Mouse (Mus musculus) erythroblast, embryonic 14.5 days (primary cell): Measurements from ENCODE around the gene Gm1123. TPM values are rescaled to one million over a fixed set of nuclear protein-coding genes. Genes with fewer than 3 reads are reported as not detected.

Source experiments
- H3K27me3 ChIP-seq: 2 replicates; pipeline ENCODE4 v1.6.1; 2012; ENCODE audit warnings: inconsistent platforms; ENCODE audit not compliant: control insufficient read depth
- H3K36me3 ChIP-seq: 2 replicates; pipeline ENCODE4 v1.6.1; 2012; ENCODE audit warnings: mild to moderate bottlenecking, inconsistent platforms; ENCODE audit not compliant: control insufficient read depth
- H3K4me1 ChIP-seq: 2 replicates; pipeline ENCODE4 v1.6.1; 2012; ENCODE audit warnings: inconsistent platforms; ENCODE audit not compliant: control insufficient read depth
- H3K4me3 ChIP-seq: replicated peaks from 2 replicates; pipeline ENCODE3; 2012; ENCODE audit warnings: moderate library complexity, mild to moderate bottlenecking, inconsistent platforms
- H3K9me3 ChIP-seq: 2 replicates; pipeline ENCODE4 v1.6.1; 2012; ENCODE audit warnings: low read length, inconsistent platforms, mixed read lengths; ENCODE audit not compliant: control insufficient read depth
- GATA1 ChIP-seq: IDR thresholded peaks from 2 replicates; pipeline ENCODE4 v1.6.1; 2012; ENCODE audit warnings: low read length, inconsistent platforms, mixed read lengths
- TAL1 ChIP-seq: IDR thresholded peaks from 3 replicates; pipeline ENCODE4 v1.6.1; 2012; ENCODE audit warnings: low read length, inconsistent platforms, mixed read lengths
- polyA plus RNA-seq: library from polyadenylated mRNA; stranded (reverse); fragments of >175 nt; gene quantifications from 2 replicates; pipeline ENCODE4 v1.2.3, GENCODE M21; 2012

Gm1123 gene
- polyA plus RNA-seq, 1 experiment, result not detected

DNA sequence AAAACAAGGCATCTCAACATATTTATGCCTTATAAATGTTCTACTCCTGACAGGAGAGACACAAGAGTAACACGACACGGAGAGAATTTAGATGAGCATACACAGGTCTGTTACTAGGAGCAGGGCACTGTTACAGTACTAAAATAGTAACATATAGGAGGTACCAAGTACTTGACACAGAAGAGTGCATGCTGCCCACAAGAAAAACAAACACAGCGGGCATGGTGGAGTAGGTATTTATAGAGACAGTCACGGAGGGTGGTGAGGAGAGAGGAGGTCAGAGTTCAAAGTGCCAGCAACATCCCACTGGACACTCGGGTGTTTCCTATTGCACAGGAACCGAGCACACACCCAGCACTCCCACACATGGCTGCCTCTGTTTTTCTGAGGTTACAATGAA, 14.2 kb upstream of the Gm1123 start:
- TF ChIP-seq TAL1 (no peak), GATA1 (no peak)
- Histone ChIP-seq H3K4me1 (no peaks in the 10 kb centered on the region), H3K4me3 (no peak overlapping the region), H3K36me3 (peaks cover 76% of the 10 kb centered on the region), H3K27me3 (no peaks in the 10 kb centered on the region), H3K9me3 (no peaks in the 10 kb centered on the region)

DNA sequence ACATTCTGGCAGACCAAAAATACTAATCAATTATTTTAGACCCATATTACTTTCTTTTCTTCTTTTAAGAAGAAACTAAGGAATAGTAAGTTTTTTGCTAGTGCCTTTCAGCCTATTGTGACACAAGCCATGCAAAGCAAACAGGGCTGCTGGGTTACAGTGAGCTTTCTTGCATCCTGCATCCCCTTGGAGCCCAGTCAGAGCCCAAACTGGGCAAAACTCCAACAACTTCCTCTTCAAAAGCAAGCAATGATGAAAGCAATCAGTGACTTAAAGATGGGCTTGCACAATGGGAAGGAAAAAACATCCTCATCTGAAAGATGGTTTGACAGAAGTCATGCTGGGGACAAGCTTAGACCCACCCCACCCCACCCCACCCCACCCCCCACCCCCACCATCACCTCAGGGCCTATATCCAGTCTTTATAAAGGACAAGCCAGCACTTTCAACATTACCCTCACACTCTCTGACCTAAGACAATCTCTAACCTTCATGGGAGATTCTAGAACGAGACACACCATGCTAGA, 13.3 kb upstream of the Gm1123 start:
- Histone ChIP-seq H3K36me3 (peaks cover 77% of the 10 kb centered on the region), H3K4me3 (no peak overlapping the region), H3K9me3 (no peaks in the 10 kb centered on the region), H3K4me1 (no peaks in the 10 kb centered on the region), H3K27me3 (no peaks in the 10 kb centered on the region)
- TF ChIP-seq GATA1, result no peak

DNA sequence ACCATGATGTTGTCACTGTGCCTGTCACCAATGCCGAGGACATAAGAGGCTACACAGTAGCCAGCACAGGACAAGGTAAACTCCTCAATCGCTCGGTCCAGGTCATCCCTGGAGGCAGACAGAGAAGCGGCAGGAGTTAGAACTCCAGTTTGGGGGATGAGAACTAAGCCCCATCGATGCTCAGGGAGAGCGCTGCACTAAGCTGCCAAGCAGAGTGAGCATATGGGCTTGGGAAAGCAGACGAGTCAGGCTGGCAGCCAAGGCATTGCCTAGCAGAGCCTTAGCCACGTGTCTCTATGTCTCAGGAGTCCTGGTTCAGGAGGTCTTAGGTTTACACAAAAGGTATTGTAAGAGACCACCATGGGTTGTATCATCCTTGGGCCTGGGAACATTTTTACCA, 9.2 kb upstream of the Gm1123 start:
- Histone ChIP-seq H3K4me3 (no peak overlapping the region), H3K27me3 (no peaks in the 10 kb centered on the region), H3K4me1 (no peaks in the 10 kb centered on the region), H3K9me3 (no peaks in the 10 kb centered on the region), H3K36me3 (peaks cover 91% of the 10 kb centered on the region)
- no peak for TF ChIP-seq TAL1
- TF ChIP-seq GATA1, result no peak

DNA sequence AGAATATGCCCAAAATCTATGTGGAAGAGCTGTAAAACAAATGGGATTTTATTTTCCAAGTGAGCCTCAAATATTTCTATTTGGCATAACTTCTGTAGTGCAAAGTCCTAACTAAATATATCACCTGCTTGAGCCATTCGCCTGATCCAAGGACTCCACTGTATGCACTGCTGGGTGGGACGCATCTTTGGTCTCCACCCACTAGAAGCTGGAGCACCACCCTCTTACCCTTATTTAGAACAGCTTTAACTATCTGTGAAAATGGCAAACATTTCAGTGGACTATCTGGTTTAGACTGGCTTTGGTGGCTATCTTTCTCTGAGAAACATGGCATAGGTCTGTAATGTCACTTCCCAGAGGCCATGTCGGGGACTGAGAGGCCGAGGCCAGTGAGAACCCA, 7.1 kb upstream of the Gm1123 start:
- Histone ChIP-seq H3K9me3 (no peaks in the 10 kb centered on the region), H3K27me3 (no peaks in the 10 kb centered on the region), H3K4me3 (no peak overlapping the region), H3K36me3 (peaks cover 96% of the 10 kb centered on the region), H3K4me1 (no peaks in the 10 kb centered on the region)
- TF ChIP-seq TAL1, result no peak
- no peak for TF ChIP-seq GATA1

DNA sequence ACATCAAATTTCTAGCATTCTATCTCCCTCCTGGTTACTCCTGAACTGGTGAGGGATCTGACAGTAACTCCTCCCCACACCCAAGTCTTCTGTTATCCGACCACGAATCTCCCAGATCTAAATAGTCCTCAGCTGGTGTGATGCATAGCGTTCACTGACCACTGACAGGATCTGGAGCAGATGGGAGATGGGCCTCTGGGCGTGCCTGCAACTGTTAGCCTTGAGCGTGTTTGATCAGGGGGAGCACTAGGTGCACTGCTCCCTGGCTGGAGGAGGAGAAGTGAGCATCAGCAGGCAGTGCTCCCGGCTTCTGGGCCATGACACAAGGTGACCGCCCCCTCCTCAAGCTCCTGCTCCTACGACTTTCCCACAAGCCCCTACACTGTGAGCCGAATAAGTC, 6.5 kb upstream of the Gm1123 start:
- H3K4me3 ChIP-seq, result no peak overlapping the region

DNA sequence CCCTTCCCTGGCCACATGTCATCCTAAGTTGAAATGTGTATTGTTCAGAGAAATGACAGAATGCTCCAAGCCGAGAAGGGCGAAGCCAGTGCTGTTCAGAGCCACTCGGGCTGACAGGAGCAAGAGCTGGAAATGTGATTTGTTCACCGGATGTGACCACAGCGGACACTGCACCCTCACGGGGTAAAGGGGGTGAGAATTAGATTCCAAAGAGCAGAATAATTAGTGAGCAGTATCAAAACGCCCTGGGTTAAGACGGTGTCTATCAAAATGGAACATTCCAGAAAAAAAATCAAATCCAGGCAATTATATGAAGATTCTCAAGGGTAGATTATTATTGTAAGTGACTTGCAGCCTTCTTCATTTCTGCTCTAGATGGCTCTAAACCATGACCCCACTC, 1.4 kb downstream of the Gm1123 start:
- H3K36me3 ChIP-seq, result peaks cover 38% of the 10 kb centered on the region
- H3K9me3 ChIP-seq, result no peaks in the 10 kb centered on the region
- no peaks in the 10 kb centered on the region; the same call in 1 of the 2 replicates for H3K4me1 ChIP-seq
- H3K4me3 ChIP-seq, result no peak overlapping the region
- no peaks in the 10 kb centered on the region for H3K27me3 ChIP-seq
- TF ChIP-seq TAL1 (no peak), GATA1 (no peak)

More for the DNA sequence above, 6.5 kb upstream of the Gm1123 start:
- no peaks in the 10 kb centered on the region for H3K9me3 ChIP-seq
- TF ChIP-seq TAL1 (no peak), GATA1 (no peak)
- no peaks in the 10 kb centered on the region for H3K27me3 ChIP-seq
- H3K36me3 ChIP-seq, result peaks cover 96% of the 10 kb centered on the region
- H3K4me1 ChIP-seq, result no peaks in the 10 kb centered on the region; the same call in 1 of the 2 replicates

DNA sequence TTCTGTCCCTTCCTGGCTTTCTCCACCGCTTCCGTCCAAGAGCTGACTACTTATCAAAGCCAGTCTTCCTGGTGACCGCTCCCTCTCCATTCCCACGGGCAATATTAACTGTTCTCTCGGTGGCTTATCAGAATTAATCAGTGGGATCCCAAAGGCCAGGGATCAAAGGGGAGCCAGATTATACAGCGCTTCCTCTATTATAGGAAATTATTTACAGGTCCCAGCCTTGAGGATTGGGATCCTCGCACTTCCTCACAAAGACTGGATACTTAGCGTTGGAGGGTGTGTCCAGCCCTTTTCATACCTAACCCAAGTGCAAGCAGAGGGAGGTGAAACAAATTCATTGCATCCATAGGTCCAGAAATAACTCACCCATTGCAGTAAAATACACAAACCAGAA, 3.5 kb downstream of the Gm1123 start:
- Histone ChIP-seq H3K9me3 (no peaks in the 10 kb centered on the region), H3K36me3 (peaks cover 20% of the 10 kb centered on the region)
- TF ChIP-seq GATA1 (no peak), TAL1 (no peak)

DNA sequence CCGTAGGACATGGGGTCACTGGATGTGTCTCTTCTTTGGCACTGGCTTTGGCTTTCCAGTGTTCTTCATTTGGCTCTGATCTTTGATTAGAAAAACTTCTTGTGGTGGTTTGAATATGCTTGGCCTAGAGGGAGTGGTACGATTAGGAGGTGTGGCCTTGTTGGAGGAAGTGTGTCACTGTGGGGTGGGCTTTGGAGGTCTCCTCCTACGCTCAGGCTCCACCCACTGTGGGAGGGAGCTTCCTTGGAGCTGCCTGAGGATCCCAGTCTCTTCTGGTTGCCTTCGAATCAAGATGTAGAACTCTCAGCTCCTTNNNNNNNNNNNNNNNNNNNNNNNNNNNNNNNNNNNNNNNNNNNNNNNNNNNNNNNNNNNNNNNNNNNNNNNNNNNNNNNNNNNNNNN, 13.8 kb downstream of the Gm1123 start:
- Histone ChIP-seq H3K4me1 (no peaks in the 10 kb centered on the region), H3K36me3 (no peaks in the 10 kb centered on the region), H3K27me3 (no peaks in the 10 kb centered on the region), H3K9me3 (no peaks in the 10 kb centered on the region), H3K4me3 (no peak overlapping the region)
- TF ChIP-seq TAL1 (no peak), GATA1 (no peak)

More for the DNA sequence above, 3.5 kb downstream of the Gm1123 start:
- H3K4me1 ChIP-seq, result no peaks in the 10 kb centered on the region
- no peaks in the 10 kb centered on the region for H3K27me3 ChIP-seq
- H3K4me3 ChIP-seq, result no peak overlapping the region

DNA sequence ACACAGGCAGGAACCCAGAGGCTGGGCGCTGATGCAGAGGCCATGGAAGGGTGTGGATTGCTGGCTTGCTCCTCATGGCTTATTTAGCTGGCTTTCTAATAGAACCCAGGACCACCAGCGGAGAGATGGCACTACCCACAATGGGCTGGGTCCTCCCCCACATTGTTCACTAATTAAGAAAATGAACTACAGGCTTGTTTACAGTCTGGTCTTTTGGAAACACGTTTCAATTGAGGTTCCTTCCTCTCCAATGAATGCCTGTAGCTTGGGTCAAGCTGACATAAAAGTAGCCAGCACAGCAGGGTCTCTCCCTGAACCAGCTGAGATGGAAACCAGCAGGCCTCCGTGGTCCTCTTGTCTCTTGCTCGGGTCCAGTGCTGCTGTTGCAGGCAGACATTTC, 14.3 kb downstream of the Gm1123 start:
- H3K4me3 ChIP-seq, result no peak overlapping the region
- no peaks in the 10 kb centered on the region for H3K9me3 ChIP-seq
- no peaks in the 10 kb centered on the region for H3K27me3 ChIP-seq
- TF ChIP-seq TAL1 (no peak), GATA1 (no peak)
- H3K4me1 ChIP-seq, result no peaks in the 10 kb centered on the region
- H3K36me3 ChIP-seq, result no peaks in the 10 kb centered on the region

DNA sequence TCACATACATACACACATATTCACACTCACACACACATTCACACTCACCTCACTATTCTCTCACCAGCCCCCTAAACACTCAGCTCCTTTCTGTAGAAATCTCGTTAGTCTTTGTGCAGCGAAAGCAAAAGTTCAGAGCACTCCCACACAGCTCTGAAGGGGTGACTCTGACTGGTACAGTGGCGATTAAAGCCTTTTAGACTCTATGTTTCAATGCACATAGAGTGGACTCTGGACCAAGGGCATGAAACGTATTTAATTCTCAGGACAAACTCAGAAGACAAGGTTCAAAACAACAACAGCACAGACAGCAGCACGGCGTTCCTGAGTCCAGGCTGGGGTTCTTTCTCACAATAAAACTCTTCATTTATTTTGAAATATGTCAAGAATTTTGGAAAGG, 17.8 kb downstream of the Gm1123 start:
- no peak for TF ChIP-seq GATA1
- TF ChIP-seq TAL1, result no peak
- H3K4me3 ChIP-seq, result no peak overlapping the region
- H3K36me3 ChIP-seq, result no peaks in the 10 kb centered on the region
- H3K27me3 ChIP-seq, result no peaks in the 10 kb centered on the region
- H3K9me3 ChIP-seq, result no peaks in the 10 kb centered on the region
- H3K4me1 ChIP-seq, result no peaks in the 10 kb centered on the region
